Mouse (Mus musculus) myocyte (in vitro differentiated cells): ENCODE data around the gene Rpl36.

Experiments used
- REST ChIP-seq: IDR thresholded peaks from one replicate; pipeline ENCODE4 v1.6.1; 2011; ENCODE audit warnings: mild to moderate bottlenecking, control low read depth, moderate library complexity; ENCODE audit not compliant: insufficient read depth, insufficient read length
- TCF3 ChIP-seq: IDR thresholded peaks from one replicate; pipeline ENCODE4 v1.6.1; 2011; ENCODE audit warnings: low read depth, control low read depth; ENCODE audit not compliant: insufficient read length

DNA sequence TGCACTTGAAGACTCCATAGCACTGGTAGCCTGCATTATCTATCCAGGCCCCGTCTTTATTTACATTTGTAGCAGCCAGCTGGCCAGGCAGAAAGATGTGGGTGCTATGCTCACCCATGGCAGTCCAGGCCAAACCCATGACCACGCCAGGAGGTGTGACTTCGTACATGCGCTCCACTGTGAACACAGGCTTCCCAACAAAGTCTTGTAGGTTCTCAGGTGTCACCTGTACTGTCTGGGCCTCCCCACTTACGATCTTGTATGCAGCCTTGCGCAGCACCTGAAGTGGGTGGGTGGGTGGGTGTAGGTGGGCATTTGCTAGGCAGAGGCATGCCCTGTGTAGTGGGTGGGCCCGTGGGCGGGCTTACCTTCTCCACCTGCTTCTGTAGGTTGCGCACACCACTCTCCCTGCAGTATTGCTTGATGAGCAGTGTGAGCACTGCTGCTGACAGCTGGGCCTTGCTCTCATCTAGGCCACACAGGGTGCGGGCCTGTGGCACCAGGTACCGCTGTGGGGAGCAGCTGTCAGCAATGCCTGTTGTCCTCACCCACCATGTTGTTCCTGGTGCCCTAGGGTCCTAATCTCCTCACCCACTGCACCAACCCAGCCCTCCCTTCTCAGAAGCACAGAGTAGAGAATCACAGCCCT, 2.0 kb downstream of the Rpl36 start:
- TF ChIP-seq TCF3 (no peak), REST (no peak)
